Mouse (Mus musculus): ENCODE data around the gene Plekha8. TPM values are rescaled to one million over a fixed set of nuclear protein-coding genes. Genes with fewer than 3 reads are reported as not detected.

The Plekha8 gene
- total RNA-seq, 1 experiment: 19.1 TPM

GRCm38 (mm10) chr6:54592938-54593535, 1.9 kb upstream of the Plekha8 start:
- Histone ChIP-seq H3K4me3 (ENCODE audit: insufficient read depth in 1 of 2, low read depth in 1 of 2, low read length in 2 of 2, poor library complexity in 1 of 2, severe bottlenecking in 1 of 2) (peak overlapping the region; percentile 57 to 90), H3K27ac (ENCODE audit: insufficient read depth, low read depth, low read length, poor library complexity, severe bottlenecking) (no peak overlapping the region), H3K36me3 (ENCODE audit: control insufficient read depth, insufficient read depth, low read length, poor library complexity, severe bottlenecking) (no peaks in the 10 kb centered on the region), H3K4me1 (ENCODE audit: control insufficient read depth in 2 of 2, insufficient read depth in 2 of 2, low read length in 2 of 2, poor library complexity in 1 of 2) (peaks cover 0 to 7% of the 10 kb centered on the region in 2 experiments; a peak in 2 of 4 replicates), H3K9ac (ENCODE audit: insufficient read depth, low read depth, low read length, poor library complexity, severe bottlenecking) (peak overlapping the region; percentile 56), H3K9me3 (ENCODE audit: control insufficient read depth, insufficient read depth, low read depth, low read length) (no peaks in the 10 kb centered on the region)
- TF ChIP-seq CHD2 (IDR thresholded peaks at IDR 0.05; ENCODE audit: low read depth, low read length) (peak; percentile 93), ZNF384 (IDR thresholded peaks at IDR 0.05; ENCODE audit: low read depth, low read length) (no peak)
- peak; percentile 70 for DNase-seq (ENCODE audit: low read depth, low spot score)
- in situ Hi-C loops (cut with MboI; ENCODE audit: low sequenced_read_pairs in 2 of 2, unreplicated experiment in 2 of 2): no loop called here

DNA sequence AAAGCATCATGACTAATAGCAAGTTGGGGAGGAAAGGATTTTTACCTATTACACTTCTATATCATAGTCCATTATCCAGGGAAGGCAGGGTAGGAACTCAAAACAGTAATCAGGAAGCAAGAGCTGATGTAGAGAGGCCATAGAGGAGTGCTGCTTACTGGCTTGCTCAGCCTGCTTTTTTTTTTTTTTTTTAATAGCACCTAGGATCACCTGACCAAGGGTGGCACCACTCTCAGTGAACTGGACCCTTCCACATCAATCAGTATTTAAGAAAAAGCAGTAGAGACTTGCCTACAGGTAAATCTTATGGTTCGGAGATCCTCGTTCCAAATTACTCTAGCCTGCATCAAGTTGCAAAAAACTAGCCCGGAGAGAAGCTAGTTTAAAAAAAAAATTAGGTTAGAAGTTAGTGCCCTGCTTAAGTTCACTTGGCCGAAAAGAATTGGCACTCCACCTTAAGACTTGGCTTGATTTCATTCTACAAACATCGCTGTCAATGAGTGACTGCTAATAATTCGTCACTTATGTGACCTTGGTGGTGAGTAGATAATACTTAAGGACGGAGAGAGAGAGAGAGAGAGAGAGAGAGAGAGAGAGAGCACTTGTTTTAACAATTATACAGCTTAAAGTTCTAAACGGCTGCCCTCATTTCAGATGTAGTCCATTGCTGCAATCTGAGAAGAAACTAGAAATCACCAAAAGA, 994 bp upstream of the Plekha8 start:
- H3K9me3 ChIP-seq (ENCODE audit: control insufficient read depth, insufficient read depth, low read depth, low read length): no peaks in the 10 kb centered on the region
- peaks cover 0 to 2% of the 10 kb centered on the region in 2 experiments; a peak in 2 of 4 replicates for H3K4me1 ChIP-seq (ENCODE audit: control insufficient read depth in 2 of 2, insufficient read depth in 2 of 2, low read length in 2 of 2, poor library complexity in 1 of 2)
- no peak for DNase-seq (ENCODE audit: low read depth, low spot score)
- H3K36me3 ChIP-seq (ENCODE audit: control insufficient read depth, insufficient read depth, low read length, poor library complexity, severe bottlenecking): no peaks in the 10 kb centered on the region
- in situ Hi-C loops (cut with MboI; ENCODE audit: low sequenced_read_pairs in 2 of 2, unreplicated experiment in 2 of 2): no loop called here
- H3K27ac ChIP-seq (ENCODE audit: insufficient read depth, low read depth, low read length, poor library complexity, severe bottlenecking): no peak overlapping the region
- H3K4me3 ChIP-seq (ENCODE audit: insufficient read depth in 1 of 2, low read depth in 1 of 2, low read length in 2 of 2, poor library complexity in 1 of 2, severe bottlenecking in 1 of 2): no peak overlapping the region
- no peak overlapping the region for H3K9ac ChIP-seq (ENCODE audit: insufficient read depth, low read depth, low read length, poor library complexity, severe bottlenecking)
- no peak for TF ChIP-seq ZNF384 (IDR thresholded peaks at IDR 0.05; ENCODE audit: low read depth, low read length)

DNA sequence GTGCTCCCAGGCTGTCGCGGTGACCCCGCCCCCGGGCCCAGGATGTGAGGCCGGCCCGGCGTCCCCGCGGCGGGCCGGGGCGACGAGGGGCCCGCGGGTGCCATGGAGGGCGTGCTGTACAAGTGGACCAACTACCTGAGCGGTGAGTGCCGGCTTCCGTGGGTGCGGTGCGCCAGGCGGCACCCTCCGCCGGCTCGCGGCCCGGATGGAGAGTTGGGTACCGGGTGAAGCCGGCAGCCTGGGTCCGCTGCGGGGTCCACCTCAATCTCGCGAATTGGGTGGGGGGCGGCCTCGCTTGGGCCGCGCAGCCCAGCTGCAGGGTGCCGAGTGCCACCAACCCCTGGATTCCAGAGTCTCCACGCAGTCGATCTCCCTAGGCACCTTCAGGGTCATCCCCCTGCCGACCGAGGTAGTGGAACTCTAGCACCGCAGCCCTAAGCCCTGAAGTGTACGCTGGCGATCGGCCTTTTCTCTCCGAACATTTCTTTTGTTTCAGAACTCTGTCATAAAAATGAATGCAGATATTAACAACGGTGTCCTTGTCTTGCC, 493 bp downstream of the Plekha8 start:
- in situ Hi-C loops (cut with MboI; ENCODE audit: low sequenced_read_pairs in 2 of 2, unreplicated experiment in 2 of 2): no loop called here

DNA sequence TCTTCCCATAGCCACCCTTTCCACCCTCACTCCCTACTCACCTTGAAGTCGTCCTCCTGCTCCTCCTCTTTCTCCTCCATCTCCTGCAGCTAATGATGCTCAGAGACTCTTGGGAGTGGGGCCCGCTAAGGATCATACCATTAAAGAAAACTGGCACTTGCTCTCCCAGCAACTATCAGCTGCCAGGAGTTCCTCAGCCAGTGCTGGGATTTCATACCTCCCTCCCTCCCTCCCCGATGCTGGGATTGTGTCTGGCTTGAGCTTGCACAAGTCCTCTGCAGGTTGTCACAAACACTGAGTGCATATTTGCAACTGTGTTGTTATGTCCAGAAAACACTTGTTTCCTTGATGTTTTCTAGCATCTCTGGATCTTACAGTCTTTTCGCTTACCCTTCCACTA, 2.3 kb downstream of the Plekha8 start, which contains the start of gene Fkbp14:
Gene Fkbp14, minus strand, starts transcription at position 101 of the 400 bp plus-strand sequence.
- Histone ChIP-seq H3K36me3 (ENCODE audit: control insufficient read depth, insufficient read depth, low read length, poor library complexity, severe bottlenecking) (no peaks in the 10 kb centered on the region), H3K27ac (ENCODE audit: insufficient read depth, low read depth, low read length, poor library complexity, severe bottlenecking) (no peak within 1 kb of the TSS), H3K9ac (ENCODE audit: insufficient read depth, low read depth, low read length, poor library complexity, severe bottlenecking) (no peak within 1 kb of the TSS), H3K4me3 (ENCODE audit: insufficient read depth in 1 of 2, low read depth in 1 of 2, low read length in 2 of 2, poor library complexity in 1 of 2, severe bottlenecking in 1 of 2) (no peak within 1 kb of the TSS), H3K9me3 (ENCODE audit: control insufficient read depth, insufficient read depth, low read depth, low read length) (no peaks in the 10 kb centered on the region), H3K4me1 (ENCODE audit: control insufficient read depth in 2 of 2, insufficient read depth in 2 of 2, low read length in 2 of 2, poor library complexity in 1 of 2) (no peaks in the 10 kb centered on the region; a peak in 2 of 4 replicates)
- no peak for DNase-seq (ENCODE audit: low read depth, low spot score)
- in situ Hi-C loops (cut with MboI; ENCODE audit: low sequenced_read_pairs in 2 of 2, unreplicated experiment in 2 of 2): no loop called here
- no peak for TF ChIP-seq ZC3H11A (IDR thresholded peaks at IDR 0.05; ENCODE audit: borderline replicate concordance, low read depth, low read length)
- TF ChIP-seq ZNF384 (IDR thresholded peaks at IDR 0.05; ENCODE audit: low read depth, low read length): no peak
- TF ChIP-seq CHD2 (IDR thresholded peaks at IDR 0.05; ENCODE audit: low read depth, low read length): no peak
- TF ChIP-seq MAFK (IDR thresholded peaks at IDR 0.05; ENCODE audit: insufficient read depth, low read depth, low read length): no peak
- TF ChIP-seq HCFC1 (IDR thresholded peaks at IDR 0.05; ENCODE audit: borderline replicate concordance, insufficient read depth, low read length): no peak

More for the DNA sequence above, 493 bp downstream of the Plekha8 start:
- TF ChIP-seq ZC3H11A (IDR thresholded peaks at IDR 0.05; ENCODE audit: borderline replicate concordance, low read depth, low read length): no peak
- H3K27ac ChIP-seq (ENCODE audit: insufficient read depth, low read depth, low read length, poor library complexity, severe bottlenecking): no peak overlapping the region
- H3K4me3 ChIP-seq (ENCODE audit: insufficient read depth in 1 of 2, low read depth in 1 of 2, low read length in 2 of 2, poor library complexity in 1 of 2, severe bottlenecking in 1 of 2): peak overlapping the region; percentile 72 to 85
- H3K4me1 ChIP-seq (ENCODE audit: control insufficient read depth in 2 of 2, insufficient read depth in 2 of 2, low read length in 2 of 2, poor library complexity in 1 of 2): no peaks in the 10 kb centered on the region; a peak in 2 of 4 replicates
- DNase-seq (ENCODE audit: low read depth, low spot score): no peak
- H3K9me3 ChIP-seq (ENCODE audit: control insufficient read depth, insufficient read depth, low read depth, low read length): no peaks in the 10 kb centered on the region
- H3K9ac ChIP-seq (ENCODE audit: insufficient read depth, low read depth, low read length, poor library complexity, severe bottlenecking): peak overlapping the region; percentile 84
- no peaks in the 10 kb centered on the region for H3K36me3 ChIP-seq (ENCODE audit: control insufficient read depth, insufficient read depth, low read length, poor library complexity, severe bottlenecking)

DNA sequence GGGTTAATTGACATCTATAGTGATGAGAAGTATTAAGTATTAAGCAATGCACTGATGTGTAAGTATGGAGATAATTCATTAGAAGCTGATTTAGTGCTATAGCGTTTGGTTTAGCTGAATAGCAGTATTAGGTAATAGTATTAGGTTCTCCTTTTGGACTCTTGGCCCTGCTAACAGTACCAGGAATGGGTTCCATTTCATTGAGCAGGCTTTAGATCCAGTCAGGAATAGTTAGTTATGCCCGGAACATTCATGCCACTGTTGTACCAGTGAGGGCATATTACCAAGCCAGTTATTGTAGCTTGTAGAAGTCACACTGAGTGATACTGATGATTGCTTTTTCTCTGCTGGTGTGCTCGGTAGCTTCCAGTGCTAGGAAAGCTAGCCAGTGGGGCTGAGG, 2.8 kb downstream of the Plekha8 start:
- no peak for DNase-seq (ENCODE audit: low read depth, low spot score)
- Histone ChIP-seq H3K27ac (ENCODE audit: insufficient read depth, low read depth, low read length, poor library complexity, severe bottlenecking) (no peak overlapping the region), H3K4me1 (ENCODE audit: control insufficient read depth in 2 of 2, insufficient read depth in 2 of 2, low read length in 2 of 2, poor library complexity in 1 of 2) (no peaks in the 10 kb centered on the region; a peak in 1 of 4 replicates), H3K9me3 (ENCODE audit: control insufficient read depth, insufficient read depth, low read depth, low read length) (no peaks in the 10 kb centered on the region), H3K36me3 (ENCODE audit: control insufficient read depth, insufficient read depth, low read length, poor library complexity, severe bottlenecking) (no peaks in the 10 kb centered on the region), H3K4me3 (ENCODE audit: insufficient read depth in 1 of 2, low read depth in 1 of 2, low read length in 2 of 2, poor library complexity in 1 of 2, severe bottlenecking in 1 of 2) (no peak overlapping the region), H3K9ac (ENCODE audit: insufficient read depth, low read depth, low read length, poor library complexity, severe bottlenecking) (no peak overlapping the region)
- TF ChIP-seq CHD2 (IDR thresholded peaks at IDR 0.05; ENCODE audit: low read depth, low read length) (no peak), ZC3H11A (IDR thresholded peaks at IDR 0.05; ENCODE audit: borderline replicate concordance, low read depth, low read length) (no peak), ZNF384 (IDR thresholded peaks at IDR 0.05; ENCODE audit: low read depth, low read length) (no peak), MAFK (IDR thresholded peaks at IDR 0.05; ENCODE audit: insufficient read depth, low read depth, low read length) (no peak), HCFC1 (IDR thresholded peaks at IDR 0.05; ENCODE audit: borderline replicate concordance, insufficient read depth, low read length) (no peak)
- in situ Hi-C loops (cut with MboI; ENCODE audit: low sequenced_read_pairs in 2 of 2, unreplicated experiment in 2 of 2): no loop called here
